Mouse (Mus musculus) heart, adult 18-20 months (tissue): ENCODE results near the gene Ppp1r12c. TPM values are rescaled to one million over a fixed set of nuclear protein-coding genes. Genes with fewer than 3 reads are reported as not detected.

Source experiments
- DNase-seq, 2 experiments: peaks; one replicate each; pipeline ENCODE4 v3.0.0; 2021 to 2022; ENCODE audit warnings: mixed read lengths in 1 of 2
- microRNA-seq, 2 experiments: library from miRNA; unstranded; fragments of <30 nt; microRNA quantifications; one replicate each; pipeline ENCODE4 v1.2.0; 2022
- total RNA-seq, 2 experiments: library from RNA; stranded (reverse); gene quantifications; 2 replicates each; pipeline ENCODE4 v1.2.3; 2021

The Ppp1r12c gene
- total RNA-seq, 2 experiments from 2014 or later: 54.6 to 62.1 TPM

DNA sequence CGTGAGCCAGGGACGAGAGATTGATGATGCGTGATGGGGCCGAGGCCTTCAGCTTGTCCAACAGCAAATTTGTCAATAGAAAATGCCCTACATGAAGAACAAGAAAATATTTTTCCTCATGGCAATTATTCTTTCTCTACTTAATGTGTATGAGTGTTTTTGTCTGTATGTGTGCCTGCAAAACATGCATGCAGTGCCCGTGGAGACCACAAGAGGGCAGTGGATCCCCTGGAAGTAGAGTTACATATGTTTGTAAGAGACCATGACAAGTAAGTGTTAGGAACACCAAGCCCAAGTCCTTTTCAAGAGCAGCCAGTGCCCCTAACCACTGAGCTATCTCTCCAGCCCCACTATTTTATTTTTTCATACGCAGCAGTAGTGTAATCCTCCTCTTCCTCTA, 69.9 kb downstream of the Ppp1r12c start:
- peak; percentile 65 to 80 for DNase-seq

Small RNAs within 50 kb of the gene (microRNA-seq; reads per million reads assigned to microRNA genes)
- 0 reads per million in 2 experiments for gene Gm24605

Other genes with a start within 250 kb of the Ppp1r12c start
- gene Ncr1, start 164.0 kb downstream of the Ppp1r12c start, total RNA-seq: under 1 TPM; 0.18 to 0.30 TPM
- under 1 TPM; 0.21 to 0.50 TPM for gene Gp6, start 103.9 kb downstream of the Ppp1r12c start, total RNA-seq
- gene Rdh13, start 56.0 kb downstream of the Ppp1r12c start, total RNA-seq: 10 to 100 TPM; 33.1 to 40.5 TPM
- gene Eps8l1, start 41.0 kb downstream of the Ppp1r12c start, total RNA-seq: 1 to 10 TPM; 2.1 to 3.4 TPM
- gene Tnnt1, start 14.7 kb upstream of the Ppp1r12c start, total RNA-seq: 10 to 100 TPM; 20.9 to 22.2 TPM
- over 10,000 TPM; 10,363 to 11,433 TPM for gene Tnni3, start 22.5 kb upstream of the Ppp1r12c start, total RNA-seq
- 1 to 10 TPM; 2.0 to 2.5 TPM for gene Dnaaf3, start 30.8 kb upstream of the Ppp1r12c start, total RNA-seq
- 1 to 10 TPM in 1 of 2 experiments, under 1 TPM in 1; 0.36 to 1.3 TPM for gene Syt5, start 45.9 kb upstream of the Ppp1r12c start, total RNA-seq
- gene Ptprh, start 102.4 kb upstream of the Ppp1r12c start, total RNA-seq: not detected
- gene Tmem86b, start 129.7 kb upstream of the Ppp1r12c start, total RNA-seq: 1 to 10 TPM; 3.8 to 6.5 TPM
- gene Ppp6r1, start 157.3 kb upstream of the Ppp1r12c start, total RNA-seq: 10 to 100 TPM; 69.2 to 70.4 TPM
- 10 to 100 TPM; 33.8 to 38.5 TPM for gene Hspbp1, start 183.4 kb upstream of the Ppp1r12c start, total RNA-seq
- gene Brsk1, start 188.9 kb upstream of the Ppp1r12c start, total RNA-seq: 1 to 10 TPM; 1.1 to 1.2 TPM
- gene Tmem150b, start 223.6 kb upstream of the Ppp1r12c start, total RNA-seq: under 1 TPM in 1 of 2 experiments, not detected in 1; 0.10 TPM
- 10 to 100 TPM in 1 of 2 experiments, 1 to 10 TPM in 1; 9.6 to 10.0 TPM for gene Kmt5c, start 238.4 kb upstream of the Ppp1r12c start, total RNA-seq